Mouse (Mus musculus): ENCODE measurements around the gene Bckdhb. TPM values are rescaled to one million over a fixed set of nuclear protein-coding genes. Genes with fewer than 3 reads are reported as not detected.
"Not testable (repeated sequence)": the region's sequence is repeated elsewhere in the genome, so short reads cannot be mapped to it uniquely, and the experiment has no call there.

Gene Bckdhb
- total RNA-seq (2021) = 10 to 100 TPM; 38.1 to 39.1 TPM

DNA sequence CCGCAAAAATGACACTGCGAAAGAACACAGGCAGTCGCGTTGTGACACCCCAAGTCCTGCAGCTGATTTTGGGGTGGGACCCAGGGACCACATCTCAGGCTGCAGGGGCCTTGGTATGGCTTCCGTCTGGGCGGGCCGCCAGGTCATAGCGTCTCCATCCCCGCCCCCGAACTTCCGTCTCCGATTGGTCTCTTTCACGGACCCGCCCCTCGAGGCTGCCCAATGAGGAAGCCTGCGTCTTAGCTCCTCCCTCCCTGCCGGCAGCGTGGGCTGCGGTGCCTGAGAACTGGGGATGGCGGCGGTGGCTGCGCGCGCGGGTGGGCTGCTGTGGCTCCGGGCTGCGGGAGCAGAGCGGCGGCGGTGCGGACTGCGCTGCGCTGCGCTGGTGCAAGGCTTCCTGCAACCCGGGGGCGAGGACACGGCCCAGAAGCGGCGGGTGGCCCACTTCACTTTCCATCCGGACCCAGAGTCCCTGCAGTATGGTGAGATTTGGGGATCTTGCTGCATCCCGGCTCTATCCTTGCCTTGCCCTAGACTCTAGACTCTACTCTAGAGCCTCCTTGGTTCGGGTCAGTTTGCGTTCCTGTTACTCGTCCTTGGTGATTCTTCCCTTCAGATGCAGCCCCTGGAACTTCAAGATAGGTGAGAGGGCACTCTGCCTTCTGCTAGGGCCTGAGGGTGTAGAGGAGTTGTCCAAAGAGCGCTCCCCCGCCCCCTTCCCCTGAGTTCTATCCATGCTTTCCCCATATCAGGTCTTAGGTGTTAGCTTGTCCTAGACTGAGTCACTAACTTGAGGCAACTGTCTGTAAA is at the start of gene Bckdhb:
TSS of gene Bckdhb (plus strand) at position 268 of the 810 bp plus-strand sequence.
- peak; percentile 98 for DNase-seq

DNA sequence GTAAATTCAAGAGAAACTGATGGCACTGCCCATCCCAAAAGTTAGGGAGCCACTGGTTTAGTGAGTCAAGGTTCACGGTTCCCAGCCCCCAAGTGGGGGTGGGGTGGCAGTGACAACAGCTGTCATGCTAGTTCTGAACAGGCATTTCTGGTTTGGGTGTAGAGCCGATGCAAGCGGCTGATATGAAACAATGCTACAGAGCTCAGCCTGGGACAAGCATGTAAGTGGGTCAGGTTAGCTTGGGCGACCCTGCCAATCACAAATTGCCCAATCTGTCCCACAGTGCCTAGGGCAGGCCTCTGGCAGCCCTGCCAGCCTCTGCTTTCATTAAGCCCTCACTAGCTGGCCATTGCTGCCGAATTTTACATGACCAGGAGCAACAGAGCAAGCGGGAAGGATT is 42.8 kb upstream of the Bckdhb start:
- DNase-seq = no peak

DNA sequence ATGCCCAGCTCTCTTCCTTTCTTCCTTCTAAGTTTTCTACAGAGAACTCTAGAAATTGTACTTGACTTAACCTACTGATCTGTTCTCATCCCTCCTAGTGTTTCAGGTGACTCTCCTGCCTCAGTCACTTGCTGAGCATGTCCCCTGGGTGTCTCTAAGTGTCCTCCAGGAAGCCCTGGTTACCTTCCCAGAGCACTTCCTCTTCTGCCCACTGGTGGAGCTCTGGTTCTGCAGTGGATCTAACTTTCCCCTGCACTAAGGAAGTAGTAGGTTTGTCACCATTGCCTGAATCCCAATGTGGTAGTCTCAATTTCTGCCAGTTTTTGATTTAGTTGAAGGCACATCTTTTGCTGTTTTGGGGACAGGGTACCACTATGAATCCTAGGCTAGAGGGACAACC is 38.8 kb upstream of the Bckdhb start:
- DNase-seq = no peak

DNA sequence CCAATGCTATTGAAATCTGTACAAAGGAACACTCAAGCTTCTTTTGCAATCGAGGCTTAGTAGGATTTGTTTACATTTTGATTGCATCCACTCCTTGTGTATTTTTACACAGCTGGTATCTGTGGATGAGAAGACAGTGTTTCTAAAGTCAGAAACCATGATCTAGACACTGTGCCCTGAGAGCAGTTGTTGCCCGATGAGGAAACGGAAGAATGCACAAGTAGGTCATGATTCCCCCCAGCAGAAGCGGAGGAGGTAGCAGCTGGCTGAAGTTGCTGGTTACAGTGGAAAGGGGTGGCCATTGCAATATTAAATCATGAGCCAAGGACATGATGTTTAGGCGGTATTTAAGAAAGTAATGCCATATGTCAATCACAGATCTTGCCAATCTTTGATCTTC is 36.7 kb upstream of the Bckdhb start:
- DNase-seq = no peak

DNA sequence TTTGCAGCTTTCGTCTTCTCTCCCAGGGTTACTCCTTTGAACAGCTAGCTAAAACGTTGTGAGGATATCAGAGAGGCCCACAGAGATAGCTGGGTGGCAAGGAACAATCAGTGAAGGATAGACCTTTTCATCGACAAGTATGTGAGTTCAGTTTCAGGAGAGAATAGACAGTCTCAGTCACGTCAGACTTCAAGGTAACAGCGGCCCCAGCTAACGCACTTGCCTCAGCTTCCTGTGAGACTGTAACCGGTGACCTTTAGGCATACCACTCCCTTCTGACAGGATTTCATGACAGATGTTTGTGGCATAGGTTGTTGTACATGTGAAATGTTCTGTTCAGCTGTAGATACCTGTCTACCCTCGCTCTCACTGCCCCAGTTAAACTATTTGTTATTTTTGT is 31.9 kb upstream of the Bckdhb start:
- DNase-seq = no peak

DNA sequence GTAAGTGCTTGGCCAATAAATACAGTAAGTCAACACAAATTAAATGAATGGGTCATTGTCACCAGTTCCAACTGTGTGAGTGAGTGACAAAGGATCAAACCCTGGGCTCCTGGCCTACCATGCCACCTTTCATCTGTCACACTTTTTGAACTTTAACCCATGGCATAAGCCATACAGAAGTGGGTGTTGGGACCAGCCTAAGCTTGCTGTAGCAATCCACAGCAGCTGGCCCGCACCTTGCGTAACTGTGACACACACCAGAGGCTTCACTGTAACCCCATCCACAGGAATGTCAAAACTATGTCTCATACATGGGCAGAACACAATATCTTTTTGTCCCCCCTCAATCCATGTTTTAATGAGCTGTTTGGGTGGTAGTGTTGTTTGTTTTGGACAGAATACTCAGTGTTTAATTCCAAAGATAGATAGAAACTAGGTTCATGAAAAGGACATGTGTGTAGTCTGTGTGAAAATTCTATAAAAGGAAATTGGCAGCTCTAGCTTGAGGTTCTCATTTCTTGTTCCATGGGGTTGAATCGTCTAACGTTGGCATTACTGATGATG is 31.1 kb upstream of the Bckdhb start:
- DNase-seq = peak; percentile 5

DNA sequence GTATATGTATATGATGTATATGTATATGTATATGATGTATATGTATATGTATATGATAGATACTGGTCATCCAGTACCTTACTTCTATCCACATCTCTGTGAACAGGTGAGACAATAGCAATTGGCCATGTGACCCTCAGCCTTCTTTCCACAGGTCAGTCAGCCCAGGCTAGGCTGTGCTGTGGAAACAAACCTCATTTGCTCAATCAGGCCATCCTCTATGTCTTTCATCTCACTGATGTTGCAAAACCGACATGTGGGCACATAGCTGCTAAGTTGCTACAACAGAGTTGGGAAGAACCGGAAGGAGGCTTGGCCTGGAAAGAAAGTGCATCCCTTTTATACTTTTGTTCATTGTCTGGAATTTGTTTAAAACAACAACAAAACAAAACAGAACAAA is 22.9 kb upstream of the Bckdhb start:
- no peak for DNase-seq

DNA sequence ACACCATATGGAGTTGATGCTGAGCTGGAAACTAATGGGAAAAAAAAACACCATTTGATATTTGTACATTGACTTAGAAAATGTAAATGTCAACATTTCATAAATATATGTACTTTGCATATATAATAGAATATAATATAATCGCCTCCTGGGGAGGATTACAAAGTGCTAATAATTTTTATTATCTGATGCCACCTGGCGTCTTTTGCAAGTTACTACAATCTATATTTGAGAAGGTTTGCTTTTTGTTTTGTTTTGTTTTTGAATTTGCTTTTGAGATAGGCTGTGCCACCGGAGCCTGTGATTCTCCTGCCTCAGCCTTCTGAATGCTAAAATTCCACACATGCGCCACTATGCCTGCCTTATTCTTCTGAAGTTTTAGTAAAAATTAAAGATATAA is 19.1 kb upstream of the Bckdhb start:
- DNase-seq = no peak

DNA sequence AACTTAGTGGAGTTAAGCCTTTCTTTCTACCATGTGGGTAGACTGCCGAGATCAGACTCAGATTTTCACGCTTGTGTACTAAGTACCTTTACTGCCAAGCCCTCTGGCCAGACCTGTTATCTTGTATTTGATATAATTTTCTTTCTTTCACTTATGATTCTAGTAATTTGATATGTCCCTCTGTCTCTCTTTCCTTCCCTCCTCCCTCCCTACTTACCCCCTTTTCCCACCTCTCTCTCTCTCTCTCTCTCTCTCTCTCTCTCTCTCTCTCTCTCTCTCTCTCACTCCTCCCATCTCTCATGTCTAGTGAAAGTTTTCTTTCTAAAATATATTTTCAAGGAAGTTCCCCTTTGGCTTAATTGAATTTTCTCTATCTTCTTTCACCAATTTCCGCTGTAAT is 17.9 kb upstream of the Bckdhb start:
- DNase-seq = no peak

DNA sequence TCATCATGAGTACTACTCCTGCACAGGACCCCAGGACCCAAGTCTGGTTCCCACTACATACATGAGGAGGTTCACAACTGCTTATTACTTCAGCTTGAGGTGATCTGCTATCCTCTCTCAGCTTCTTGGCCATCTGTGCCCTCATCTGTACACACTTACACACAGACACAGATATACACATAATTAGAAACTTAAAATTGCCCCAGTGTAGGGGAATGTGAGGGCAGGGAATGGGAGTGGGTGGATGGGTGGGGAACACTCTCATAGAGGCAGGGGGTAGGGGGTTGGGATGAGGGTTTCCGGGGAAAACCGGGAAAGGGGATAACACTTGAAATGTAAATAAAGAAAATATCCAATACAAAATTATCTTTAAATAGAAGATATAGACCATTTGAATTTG is 15.1 kb upstream of the Bckdhb start:
- no peak for DNase-seq

DNA sequence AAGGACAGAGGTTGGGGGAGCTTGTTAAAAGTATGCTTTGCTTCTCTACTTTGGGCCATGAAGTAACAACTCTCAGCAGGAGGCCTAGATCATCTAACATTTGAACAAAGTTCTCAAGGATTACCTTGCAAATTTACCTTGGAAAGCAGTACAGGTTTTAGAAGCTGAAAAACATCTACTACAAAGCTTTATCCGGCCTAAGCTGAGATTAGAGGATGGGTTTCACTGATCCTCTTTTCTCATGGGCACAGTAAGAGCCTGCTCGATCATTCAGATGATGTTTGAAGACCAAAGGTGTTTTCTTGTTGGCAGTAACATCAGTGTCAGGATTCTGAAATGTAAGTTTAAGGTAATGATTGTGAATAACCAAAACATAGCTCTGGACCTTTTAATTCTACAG is 14.0 kb upstream of the Bckdhb start:
- no peak for DNase-seq

DNA sequence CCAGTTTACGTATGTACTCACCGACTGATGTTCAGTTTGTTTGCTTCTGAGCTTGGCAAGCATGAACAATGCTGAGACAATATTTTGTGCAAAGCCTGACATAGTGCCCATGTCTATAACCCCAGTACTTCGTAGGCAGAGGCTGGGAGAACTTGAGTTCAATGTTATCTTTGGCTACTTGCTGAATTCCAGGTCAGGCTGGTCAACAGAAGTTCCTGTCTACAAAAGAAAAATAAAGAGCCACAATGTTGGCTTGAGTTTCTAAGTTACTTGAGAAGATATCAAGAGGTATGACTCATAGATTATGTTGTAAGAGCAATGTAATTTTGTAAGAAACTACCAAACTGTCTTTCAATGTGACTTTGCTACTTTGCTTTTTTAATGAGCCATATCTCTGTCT is 2.9 kb upstream of the Bckdhb start:
- DNase-seq = no peak

DNA sequence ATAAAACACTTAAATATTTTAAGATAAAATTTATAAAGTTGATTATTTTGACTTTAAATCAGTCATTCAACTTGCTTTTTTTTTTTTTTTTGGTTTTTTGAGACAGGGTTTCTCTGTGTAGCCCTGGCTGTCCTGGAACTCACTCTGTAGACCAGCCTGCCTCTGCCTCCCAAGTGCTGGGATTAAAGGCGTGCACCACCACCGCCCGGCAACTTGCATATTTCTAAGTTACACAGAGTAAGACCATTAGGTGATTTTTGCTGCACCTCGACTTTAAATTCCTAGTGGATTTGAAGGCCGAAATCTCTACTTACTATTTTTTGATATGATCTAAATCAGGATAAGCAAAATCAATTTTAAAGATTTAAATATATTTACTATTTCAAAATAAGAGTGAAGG is 589 bp upstream of the Bckdhb start:
- DNase-seq = no peak

DNA sequence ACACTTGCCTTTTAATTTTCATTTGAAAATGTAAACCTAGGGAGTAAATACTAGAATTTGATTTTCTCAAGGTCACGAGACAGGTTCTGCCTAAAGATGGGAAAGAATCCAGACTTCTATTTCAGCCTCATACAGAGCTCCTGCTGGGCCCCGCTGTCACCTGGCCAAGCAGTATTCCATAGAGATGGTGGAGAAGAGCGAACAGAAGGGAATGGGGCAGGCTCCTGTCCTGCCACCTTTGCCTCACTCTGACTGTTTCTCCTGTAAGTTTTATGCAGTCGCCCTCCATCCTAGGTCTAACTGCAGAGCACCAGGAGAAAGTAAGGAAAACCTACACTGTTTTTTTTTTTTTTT is 720 bp downstream of the Bckdhb start:
- no peak for DNase-seq

DNA sequence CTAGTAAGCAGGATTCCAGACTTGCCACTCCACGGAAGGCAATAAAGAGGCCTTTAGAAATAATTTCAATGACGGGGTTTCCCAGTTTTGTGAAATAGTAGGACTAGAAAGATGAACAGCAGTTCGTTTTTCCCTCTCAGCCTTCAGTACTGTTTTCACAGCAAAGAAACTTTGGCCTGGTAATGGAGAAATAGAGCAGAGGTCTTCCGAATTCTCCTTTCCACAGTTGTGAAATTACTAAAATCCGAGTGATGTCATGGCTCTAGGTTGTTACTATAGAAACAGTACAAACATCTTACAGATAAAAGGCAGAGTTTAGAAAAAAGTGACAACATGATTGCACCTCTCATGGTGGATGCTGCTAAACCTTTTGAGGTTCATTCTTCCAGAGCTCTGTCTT is 1.4 kb downstream of the Bckdhb start:
- no peak for DNase-seq

DNA sequence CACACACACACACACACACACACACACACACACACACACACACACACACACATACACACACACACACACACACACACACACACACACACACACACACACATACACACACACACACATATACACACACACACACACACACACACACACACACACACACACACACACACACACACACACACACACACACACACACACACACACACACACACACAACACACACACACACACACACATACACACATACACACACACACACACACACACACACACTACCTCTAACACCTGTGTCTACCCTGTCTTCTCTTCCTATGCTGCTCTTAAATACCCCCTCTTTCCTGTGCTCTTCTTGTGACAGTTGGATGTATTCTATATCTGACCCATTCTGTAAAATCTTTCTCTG is 14.6 kb downstream of the Bckdhb start:
- DNase-seq = not testable (repeated sequence)

DNA sequence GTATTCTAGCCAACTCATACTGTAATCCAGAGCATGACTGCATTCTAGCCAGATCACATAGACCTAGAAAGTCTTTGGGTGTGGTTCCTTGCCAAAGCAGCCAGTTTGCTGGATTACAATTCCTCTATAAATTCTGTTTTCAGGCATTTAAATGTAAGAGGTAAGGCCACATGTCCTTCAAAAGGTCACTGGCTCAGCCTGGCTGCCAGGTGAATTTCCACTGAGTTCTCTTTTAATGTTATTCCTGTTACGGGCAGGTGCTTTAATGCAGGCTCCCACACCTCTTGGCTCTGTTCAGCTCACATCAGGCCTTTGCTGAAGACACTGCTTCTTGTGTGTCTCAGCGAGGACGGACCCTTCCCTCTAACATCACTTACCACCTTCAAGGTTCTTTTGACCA is 15.1 kb downstream of the Bckdhb start:
- DNase-seq = no peak

DNA sequence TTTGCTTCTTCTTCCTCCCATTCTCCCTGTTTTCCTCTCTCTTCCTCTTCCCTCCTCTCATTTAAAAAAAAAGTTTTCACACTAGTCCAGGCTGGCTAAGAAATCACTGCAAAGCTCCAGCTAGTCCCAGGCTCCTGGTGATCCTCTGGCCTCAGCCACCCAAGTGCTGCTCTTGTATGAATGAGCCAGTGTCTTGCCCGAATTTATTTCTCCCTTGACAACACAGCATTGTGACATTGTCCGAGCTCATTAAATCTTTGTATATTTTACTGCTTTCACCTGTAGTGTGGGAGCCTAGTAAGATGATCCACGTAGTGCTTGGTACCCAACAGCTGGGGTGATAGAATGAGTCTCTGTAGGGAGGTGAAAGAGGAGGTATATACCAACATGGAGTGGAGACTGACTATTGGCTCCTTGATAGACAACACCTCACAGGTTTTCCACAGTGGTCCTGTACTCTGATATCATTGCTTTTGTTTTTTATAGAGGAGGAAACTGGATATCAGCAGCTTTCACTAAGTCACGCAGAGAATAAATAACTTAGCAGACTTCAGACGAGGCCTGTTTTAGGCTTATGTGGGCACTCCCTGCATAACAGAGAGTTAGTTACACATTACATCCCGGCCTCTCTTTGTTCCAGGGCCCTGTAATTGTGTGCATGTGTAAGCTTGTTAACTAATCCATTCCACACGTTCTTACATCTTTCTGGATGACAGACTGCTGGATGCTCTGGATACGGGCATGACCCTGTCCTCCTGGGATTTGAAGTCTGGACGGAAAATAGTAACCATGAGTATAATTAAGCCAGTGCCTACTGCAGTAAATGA is 15.8 kb downstream of the Bckdhb start:
- no peak for DNase-seq

DNA sequence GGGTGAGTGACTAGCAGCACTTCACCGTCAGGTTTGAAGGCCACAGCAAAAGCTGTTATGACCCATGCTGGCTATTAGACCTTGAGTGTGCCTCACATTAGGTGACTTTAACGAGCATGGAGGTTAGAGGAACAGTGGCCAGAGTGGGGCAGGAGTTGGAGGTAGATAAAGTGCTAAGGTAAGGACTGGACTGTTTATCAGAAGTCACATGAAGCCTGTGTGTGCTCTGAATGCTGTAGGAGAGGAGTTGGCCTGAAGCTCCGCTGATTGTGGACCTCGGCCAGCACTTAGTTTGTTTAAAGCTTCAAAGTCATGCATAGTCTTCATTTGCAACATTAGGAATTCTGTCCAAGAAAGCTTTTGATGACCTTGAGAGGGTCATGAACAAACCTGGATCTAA is 26.4 kb downstream of the Bckdhb start:
- no peak for DNase-seq

DNA sequence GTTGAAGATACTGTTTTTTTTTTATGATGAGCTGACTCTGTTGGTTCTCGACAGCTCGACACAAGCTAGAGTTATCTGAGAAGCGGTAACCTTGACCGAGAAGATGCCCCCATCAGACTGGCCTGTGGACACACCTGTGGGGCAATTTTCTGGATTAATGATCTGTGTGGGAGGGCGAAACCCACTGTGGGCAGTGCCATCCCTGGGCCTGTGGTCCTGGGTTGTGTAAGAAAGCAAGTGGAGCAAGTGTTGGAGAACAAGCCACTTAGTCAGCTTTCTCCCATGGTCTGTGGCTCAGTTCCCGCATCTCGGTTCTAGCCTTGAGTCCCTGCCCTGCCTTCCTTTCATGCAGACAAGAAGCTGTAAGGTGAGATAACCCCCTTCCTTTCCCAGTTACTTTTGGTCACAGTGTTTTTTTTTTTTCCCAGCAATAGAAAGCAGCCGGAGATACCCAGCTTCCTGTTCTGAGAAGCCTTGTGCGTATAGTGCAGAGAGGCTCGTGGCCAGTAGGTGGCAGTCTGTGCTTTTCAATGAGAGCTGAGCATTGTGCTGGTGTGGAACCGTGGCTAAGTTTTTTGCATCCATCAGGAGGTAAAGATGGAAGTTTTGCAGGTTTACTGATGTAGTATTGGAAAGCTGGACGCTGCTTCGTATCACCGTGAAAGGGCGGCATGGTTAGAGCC is 31.8 kb downstream of the Bckdhb start:
- DNase-seq = peak; percentile 88

DNA sequence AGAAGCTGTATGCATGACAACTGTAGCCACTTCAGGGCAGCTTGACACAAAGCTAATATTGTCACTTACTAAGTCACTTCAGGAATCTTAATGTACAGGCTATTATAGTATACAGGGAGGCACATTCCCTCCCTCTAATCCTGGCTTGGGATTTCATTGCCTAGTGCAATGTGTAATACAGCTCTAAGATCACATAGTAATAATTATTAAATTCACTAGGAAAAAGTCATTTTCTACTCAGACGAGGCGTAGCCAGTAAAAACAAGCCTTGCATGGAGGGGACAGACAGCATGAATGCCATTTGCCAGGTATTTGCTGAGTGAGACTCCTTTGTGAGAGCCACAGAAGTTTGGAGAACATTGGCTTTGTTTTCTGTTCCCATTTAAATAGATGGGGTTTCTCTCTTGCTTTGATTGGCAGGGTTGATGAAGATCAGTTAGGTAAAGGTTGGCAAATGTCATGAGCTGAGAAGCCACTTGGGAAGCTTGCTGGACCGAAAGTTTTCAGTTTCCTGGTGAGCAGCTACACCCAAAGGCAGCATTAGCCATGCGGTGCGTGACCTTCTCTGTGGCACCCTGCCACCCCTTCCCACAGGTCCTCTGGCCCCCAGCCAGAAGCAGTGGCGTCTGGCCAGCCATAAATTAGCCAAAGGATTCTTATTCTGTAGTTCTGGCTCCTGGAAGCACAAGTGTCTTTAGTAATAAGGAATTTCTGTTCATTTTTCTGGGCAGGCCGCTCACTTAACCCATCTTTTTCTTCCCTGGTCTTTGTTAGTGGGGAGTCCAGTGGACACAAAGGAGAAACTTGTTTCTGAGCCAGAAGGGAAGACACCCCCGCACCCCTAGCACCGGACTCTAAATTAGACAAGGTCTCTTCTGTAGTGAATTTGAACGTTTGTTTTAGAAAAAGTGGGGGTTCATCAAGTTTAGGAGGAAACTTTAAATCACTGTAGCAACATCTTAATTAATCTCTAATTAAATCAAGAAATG is 37.4 kb downstream of the Bckdhb start:
- DNase-seq = peak; percentile 86

DNA sequence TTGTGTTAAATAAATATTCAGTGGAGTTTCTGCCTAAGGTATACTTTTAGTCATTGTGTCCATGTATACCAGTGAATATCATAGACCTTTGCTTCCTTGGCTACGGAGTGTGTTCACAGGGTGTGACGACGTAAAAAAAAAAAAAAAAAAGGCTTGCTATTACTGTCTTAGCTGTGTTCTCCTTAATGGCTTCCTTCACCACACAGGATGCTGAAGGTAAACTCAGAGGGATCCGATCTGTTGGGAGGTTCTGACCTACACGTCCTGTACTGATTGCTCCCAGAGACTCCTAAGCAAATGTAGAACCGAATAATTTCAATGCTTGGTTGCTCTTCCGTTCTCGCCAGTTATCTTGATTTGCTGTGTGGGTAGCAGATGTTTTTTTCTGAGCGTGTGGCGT is 38.4 kb downstream of the Bckdhb start:
- DNase-seq = no peak
